Mouse (Mus musculus) lung, postnatal 0 days (tissue): ENCODE results near the gene Poldip2.

Source experiments
- CTCF ChIP-seq: IDR thresholded peaks from 2 replicates; pipeline ENCODE4 v1.5.1; 2016; ENCODE audit warnings: antibody characterized with exemption, mild to moderate bottlenecking
- EP300 ChIP-seq: IDR thresholded peaks from 2 replicates; pipeline ENCODE4 v1.6.1; 2016; ENCODE audit warnings: antibody characterized with exemption, mild to moderate bottlenecking, control low read depth

DNA sequence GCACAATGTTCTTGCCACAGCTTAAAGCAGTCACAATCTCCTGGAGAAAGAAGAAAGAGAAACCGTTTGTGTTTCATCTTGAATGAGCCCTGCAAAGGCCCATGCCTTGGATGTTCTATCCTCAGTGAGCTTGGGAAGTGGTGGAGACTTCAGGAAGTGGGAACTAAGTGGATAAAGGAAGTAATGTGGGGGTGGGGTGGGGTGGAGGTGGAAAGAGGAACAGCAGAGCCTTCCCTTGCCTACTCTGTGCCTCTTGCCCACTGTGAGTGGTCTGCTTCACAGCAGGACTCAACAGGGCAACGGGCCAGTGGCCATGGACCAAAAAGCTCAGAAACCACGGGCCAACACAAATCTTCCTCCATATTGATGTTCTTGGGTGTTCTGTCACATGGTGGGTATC is 36.7 kb upstream of the Poldip2 start:
- no peak for TF ChIP-seq CTCF
- TF ChIP-seq EP300, result no peak
